Mouse (Mus musculus) monocyte, adult 2 months (primary cell): ENCODE measurements at regions not wholly inside any gene's neighbourhood (a gene's known extent, or its start where the extent isn't known, plus 50 kb on each side); places are given as distances from the start of the nearest gene placed in this dataset.

ENCODE experiments used
- DNase-seq, 2 experiments: peaks; one replicate each; pipeline ENCODE4 v3.0.0; 2022; ENCODE audit warnings: low spot score in 2 of 2, low read depth in 1 of 2

DNA sequence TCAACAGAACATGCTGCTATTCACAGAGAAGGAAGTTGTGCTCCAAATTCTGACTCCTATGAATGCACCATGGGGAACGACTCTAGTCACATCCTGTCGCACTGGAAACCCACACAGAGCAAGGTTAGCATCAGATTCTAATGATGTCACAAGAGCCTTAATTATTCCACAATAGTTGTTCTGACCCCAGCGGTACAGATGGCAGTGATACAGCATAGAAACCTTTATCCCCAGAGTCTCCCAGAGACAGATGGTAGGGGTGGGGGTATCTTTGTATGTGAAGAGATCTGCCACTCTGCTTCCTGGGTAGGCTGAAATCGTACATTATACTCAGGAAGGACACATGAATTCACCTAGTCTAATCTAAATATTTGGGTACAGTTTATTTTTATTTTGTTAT is 123.5 kb upstream of the Bank1 start:
- DNase-seq: no peak

GRCm38 (mm10) chr3:136444598-136444997 is 118.7 kb upstream of the Bank1 start:
- DNase-seq: no peak

- no peak for DNase-seq
Measured at GRCm38 (mm10) chr3:136442099-136442498, 116.2 kb upstream of the Bank1 start.

DNA sequence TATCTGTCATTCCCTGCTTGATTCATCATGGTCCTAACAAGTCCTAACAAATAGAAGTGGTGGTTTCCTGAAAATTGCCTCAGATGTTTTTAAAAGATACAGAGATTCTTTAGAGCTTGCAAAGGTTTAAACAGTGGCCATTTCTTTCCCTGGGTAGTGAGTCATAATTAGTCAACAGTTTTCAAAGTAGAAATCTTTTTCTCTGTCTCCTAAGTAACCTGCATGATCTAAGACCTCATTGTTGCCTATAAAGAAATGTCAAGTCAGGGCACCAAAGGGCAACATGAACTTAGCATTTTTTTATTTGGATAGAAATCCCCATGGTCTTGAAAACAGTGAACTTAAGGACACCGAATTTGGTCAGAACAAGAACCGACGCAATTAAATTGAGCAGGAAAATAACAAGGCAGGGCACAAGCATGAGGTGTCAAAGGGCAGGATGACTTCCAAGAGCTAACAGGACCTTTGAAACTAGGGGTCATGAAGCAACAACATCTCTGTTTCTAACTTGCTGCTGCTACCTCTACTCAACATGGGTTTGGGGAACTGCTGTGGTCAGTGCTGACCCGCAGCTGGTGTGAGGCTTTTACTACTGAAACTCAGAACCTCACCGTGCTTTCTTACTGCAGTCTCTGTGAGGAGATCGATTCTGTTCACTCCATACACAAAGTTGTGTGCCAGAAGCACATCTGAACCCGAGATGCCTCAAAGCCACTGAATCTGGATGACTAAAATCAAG is 114.2 kb upstream of the Bank1 start:
- DNase-seq: no peak

DNA sequence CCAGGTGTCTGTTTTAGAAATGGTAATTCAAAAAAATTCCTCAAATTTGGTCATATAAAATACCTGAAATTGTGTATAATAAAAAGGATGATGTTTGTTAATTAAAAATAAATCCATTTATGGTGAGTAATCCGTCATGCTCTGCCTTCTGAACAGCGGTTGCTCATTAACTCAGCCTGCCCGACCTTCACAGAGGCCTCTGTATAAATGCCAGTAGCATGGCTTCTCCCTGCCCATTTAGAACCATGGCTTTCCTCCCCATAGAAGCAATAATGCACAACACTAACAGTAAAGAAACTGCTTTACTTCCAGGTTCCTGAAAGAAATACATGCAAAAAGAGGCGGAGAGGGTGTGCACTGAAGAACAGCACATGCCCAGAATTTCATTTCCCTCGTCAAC is 113.5 kb upstream of the Bank1 start:
- DNase-seq: no peak

GRCm38 (mm10) chr3:136434407-136434806 is 108.5 kb upstream of the Bank1 start:
- no peak for DNase-seq

- DNase-seq: no peak
Measured at GRCm38 (mm10) chr3:136432072-136432471, 106.2 kb upstream of the Bank1 start.

DNA sequence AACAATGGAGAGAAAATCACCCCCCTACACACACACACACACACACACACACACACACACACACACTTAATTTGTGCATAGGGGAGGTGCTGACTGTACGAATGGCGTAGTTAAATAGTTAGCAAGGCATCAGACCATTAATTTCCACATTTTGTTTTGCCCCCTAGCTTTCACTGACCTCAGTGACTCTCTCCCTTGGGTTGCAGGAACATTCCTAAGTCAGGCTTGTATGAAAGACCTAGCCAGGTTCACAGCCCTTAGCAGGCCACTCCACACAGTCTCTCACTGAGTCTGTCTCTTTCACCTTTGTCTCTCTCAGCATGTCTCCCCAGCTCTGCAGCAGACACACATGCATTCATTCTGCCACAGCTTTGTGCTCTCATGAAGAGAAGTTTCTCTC is 101.6 kb upstream of the Bank1 start:
- no peak for DNase-seq

DNA sequence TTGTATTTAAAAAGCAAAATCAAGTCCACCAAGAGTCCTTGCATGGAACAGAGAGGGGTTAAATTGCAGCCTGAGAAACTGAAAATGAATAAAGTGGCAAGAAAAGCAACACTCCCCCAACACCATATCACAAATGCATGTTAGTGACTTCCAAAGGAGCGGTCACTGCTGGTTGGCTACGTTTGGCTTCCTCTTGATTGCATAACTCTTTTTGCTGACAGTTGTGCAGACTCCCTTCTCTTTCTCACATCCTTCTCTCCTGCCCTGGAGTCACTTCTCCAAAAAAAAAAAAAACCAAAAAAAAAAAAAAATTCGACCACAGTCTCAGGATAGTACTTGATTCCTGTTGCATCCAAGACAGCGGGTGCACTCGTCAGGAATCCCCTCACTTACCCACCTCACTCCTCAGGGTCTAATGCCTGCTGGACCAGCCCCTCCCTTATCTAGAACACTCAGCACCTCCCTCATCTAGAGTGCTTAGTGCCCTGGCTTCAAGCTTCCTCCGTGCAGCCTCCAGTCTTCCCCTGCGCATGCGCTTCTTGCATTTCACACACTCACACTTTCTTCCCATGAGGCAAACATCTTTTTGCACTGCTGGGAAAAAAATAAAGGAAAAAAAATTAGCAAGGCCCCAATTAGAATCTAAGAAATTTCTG is 100.8 kb upstream of the Bank1 start:
- peak; percentile 9 to 20 for DNase-seq

- no peak for DNase-seq
Measured at GRCm38 (mm10) chr3:136421969-136422614, 96.2 kb upstream of the Bank1 start.

DNA sequence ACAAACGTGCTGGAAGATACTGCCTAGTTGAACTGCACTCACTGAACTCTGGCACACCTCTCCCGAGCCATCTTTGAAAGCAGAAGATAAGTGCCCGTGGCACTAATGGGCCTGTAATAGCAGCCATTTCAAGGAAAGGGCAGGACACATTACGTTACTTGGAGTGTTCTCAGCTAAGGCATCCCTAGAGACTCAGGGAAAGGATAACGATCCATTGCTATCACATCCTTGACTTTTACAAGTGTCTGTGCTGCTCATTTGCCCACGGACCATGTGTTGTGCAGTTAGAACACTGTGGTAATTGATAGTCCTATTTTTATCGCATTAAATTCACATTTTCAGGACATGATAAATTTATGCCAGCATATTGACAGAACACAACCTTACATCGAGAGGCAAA is 79.7 kb upstream of the Bank1 start:
- DNase-seq: no peak

DNA sequence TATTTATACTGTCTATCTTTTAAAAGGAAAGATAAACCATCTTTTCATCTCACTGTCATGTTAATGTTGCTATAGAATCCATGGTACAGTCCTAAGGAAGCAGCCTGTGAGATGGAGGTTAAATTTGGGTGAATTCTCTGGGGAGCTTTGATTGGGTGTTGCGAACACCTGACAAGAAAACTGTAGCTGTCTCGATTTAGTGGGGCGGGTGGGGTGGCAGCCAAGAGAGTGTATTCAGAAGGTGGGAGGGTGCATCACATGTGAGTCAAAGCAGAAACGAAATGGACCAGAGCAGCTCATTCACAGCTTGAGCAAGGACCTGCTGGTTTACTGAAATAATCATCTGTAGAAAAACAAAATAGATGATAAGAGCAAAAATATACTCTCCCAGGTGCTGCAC is 57.4 kb upstream of the Bank1 start:
- no peak for DNase-seq

DNA sequence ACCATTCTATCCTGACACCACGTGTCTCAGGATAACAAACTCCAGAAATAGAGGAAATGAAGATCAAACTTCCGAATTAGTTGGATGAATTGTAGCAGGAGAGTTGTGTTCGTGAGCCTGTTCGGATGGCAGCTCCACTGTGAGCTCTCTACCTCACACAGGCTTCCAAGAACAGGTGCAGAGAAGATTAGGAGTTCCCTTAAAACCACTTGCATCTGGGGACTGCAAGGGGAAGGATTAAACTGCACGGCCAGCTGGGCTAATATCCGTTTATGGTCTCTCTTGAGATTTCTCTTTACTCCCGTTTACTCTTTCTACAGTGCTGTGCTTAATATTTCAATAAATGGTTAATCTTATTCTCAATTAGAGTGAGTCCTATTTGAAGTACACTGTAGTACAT is 54.8 kb upstream of the Bank1 start:
- no peak for DNase-seq

DNA sequence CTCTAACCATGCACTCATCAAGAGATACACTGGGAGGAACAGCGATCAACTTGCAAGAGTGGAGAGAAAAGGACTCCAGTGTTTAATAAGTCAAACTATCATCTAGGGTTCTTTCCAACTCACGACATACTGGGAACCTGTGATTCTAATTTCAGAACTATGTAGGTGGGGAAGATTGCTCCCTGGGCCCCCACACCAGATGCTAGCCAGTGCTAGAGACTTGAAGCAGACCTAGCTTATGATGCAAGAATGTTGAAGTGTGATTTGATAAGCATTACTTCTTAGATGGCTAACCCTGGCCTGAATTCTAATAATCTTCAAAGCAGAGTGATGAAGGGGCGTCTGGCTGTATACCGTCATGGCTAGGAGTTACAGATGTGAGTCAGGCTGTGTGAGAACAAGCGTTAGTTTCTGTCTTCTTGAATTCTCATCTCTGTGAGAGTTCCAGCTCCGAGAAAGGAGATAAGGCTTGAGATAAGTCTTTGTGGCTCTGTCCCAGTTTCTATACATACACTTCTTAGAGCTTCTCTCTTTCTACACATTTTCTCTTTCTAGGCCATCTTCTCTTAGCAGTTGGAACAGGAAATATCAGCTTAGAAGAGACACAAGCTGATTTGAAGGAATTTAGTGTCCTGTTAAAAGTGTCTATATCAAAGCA is 54.0 kb upstream of the Bank1 start:
- DNase-seq: no peak

DNA sequence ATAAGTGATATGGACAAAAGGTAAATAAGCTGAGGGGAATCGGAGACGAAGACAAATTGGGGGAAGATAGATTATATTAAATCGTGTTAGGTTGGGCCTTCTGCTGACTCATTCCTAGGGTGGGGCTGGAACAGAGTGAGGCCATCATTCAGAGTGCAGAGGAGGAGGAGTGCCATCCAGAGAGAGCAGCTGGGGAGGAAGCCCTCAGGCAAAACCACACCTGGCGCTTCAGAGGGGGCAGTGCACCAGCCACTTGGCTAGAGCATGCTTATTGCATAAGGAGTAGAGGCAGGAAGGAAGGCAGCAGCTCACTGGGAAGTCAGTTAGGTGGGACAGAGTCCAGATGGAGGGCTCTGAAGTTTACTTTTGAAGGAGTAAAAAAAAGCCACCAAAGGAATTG is 51.0 kb upstream of the Bank1 start:
- DNase-seq: no peak
